Mouse (Mus musculus) bone marrow, adult 2 months (tissue): ENCODE data around the gene Plppr2.

Experiments
- CTCF ChIP-seq: fragments of 200-500 bp; IDR thresholded peaks from 2 replicates; pipeline ENCODE4 v1.5.1; 2011; ENCODE audit warnings: low read length, control low read depth; ENCODE audit not compliant: control insufficient read depth, insufficient read depth
- POLR2A ChIP-seq: fragments of 200-500 bp; IDR thresholded peaks from 2 replicates; pipeline ENCODE4 v1.6.1; 2011; ENCODE audit warnings: low read depth, mild to moderate bottlenecking, control low read depth, low read length, borderline replicate concordance; ENCODE audit not compliant: control insufficient read depth

- TF ChIP-seq POLR2A (no peak), CTCF (no peak)
Measured at GRCm38 (mm10) chr9:21987592-21988342, 50.9 kb downstream of the Plppr2 start.
